Mouse (Mus musculus) urinary bladder, adult 18-20 months (tissue): ENCODE data around the gene Depp1.

Experiments
- DNase-seq, 2 experiments: peaks; one replicate each; pipeline ENCODE4 v3.0.0; 2022; ENCODE audit warnings: low spot score in 2 of 2, mixed read lengths in 2 of 2

The Depp1 gene

DNA sequence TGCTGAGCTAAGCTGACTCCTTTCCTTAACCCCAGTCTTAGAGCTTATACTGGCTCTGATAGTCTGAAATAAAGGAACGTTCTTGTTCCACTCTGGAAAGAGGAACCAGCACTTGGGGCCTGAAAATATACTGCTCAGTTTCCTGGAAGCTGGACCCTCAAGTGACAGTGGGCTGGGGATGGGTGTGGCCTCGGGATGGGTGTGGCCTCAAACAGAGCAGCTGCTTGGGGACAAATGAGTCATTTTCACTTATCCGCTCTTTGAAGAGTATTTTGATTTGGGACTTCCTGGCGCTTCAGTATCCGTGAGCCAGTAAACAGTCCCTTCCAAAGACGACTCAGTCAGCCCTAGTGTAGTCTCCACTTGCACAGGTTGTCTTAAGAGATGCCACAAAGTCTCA lies 31.9 kb downstream of the Depp1 start:
- DNase-seq = no peak

DNA sequence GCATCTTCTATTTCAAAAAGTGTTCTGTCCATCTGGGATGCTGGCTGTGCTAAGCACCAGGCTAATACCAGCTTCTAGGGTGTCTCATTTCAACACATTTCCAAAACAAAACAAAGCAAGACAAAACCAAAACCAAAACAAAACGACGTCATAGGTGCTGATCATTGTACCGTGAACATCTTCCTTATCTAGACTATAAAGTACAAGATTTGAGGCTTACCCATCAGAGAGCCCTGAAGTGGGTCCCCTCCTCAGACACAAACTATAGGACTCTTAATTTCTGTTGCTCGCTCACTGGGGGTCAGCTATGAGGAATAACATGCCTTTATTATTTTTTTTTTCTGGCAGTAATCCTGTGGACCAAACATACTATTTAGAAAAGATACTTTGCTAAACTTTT lies 43.2 kb downstream of the Depp1 start:
- no peak for DNase-seq

DNA sequence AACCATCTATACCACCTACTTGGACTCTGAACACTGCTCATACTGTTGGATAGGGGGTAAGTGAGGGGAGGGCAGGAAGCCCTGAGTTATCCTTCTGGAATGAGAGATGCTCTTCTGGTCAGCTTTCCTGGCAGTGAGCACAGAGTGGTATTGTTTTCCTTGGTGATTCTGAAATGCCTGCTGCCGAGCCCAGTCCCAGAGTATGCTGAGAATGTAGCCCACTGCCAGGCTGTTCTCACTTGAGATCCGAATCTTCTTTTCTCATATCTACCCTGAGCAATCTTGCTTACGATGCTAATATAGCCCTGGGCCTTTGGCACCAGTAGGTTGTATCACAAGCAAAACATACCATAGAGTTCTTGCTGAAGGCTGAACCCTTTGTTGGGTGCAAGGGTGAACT lies 43.9 kb downstream of the Depp1 start:
- no peak for DNase-seq

DNA sequence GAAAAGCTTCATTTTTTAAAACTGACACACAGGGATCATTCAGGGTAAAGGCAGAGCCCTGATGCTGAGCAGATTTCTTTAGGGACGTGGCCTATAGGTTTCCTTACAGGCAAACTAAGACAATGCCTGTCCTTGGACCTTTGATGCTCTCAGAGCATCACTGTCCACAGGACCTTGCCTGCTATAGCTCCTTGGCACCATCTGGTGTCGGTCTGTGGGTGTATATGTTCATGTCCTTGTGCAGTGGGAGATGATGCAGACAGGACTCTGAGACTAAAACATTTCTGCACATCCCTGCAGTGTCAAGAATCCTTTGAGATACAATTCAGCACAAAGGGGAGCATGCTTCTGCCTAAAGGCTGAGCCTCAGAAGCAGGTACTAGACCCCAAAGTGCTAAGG lies 47.0 kb downstream of the Depp1 start:
- DNase-seq = no peak

DNA sequence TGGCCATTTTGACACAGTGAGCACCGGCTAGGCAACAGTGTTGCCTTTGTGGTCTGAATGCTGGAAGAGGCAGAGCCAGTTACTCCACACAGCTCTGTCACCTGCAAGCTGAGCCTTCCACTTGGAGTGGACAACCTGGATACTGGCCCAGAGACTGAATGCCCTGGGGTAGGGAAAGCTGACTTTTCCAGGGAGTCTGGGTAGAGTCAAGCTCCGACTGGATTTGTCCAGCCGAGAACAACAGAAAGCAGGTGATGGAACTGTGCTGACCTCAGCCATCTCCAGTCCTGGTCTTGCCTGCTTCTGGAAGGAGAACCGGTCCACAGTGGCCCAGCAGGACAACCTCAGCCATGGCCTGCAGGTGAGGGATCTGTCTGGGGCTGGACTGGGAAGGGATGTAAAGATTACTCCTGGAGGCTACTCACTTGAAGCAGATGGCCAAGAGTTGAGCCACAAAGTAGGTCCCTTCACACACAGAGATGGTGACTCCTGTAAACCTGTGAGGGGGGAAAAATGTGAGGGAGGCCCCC lies 47.6 kb downstream of the Depp1 start:
- no peak for DNase-seq

DNA sequence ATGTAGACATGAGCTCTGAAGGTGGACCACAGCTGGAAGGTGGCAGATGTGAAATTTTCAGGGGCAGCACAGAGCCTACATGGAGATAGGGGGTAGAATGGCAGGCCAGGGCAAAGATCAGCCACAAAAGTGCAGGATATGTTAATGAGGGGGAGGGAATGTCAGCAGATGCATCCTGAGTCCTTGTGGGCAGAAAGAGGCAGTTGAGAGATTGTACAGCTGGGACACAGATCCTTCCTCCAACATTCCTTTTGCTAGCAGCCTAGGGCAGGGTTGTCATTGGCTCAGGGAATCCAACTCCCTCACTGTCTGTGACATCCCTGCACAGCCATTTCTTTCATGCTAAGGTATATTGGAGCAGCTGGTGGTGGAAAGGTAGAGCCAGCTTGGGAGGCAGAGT lies 50.4 kb downstream of the Depp1 start:
- no peak for DNase-seq
